Mouse (Mus musculus) stomach, postnatal 0 days (tissue): ENCODE data around the gene Glmn.

Experiments
- CTCF ChIP-seq: IDR thresholded peaks from 2 replicates; pipeline ENCODE4 v1.5.1; 2016; ENCODE audit warnings: antibody characterized with exemption, low read depth, mild to moderate bottlenecking, moderate library complexity
- EP300 ChIP-seq: optimal IDR thresholded peaks from 2 replicates; pipeline ENCODE3; 2016; ENCODE audit warnings: antibody characterized with exemption

DNA sequence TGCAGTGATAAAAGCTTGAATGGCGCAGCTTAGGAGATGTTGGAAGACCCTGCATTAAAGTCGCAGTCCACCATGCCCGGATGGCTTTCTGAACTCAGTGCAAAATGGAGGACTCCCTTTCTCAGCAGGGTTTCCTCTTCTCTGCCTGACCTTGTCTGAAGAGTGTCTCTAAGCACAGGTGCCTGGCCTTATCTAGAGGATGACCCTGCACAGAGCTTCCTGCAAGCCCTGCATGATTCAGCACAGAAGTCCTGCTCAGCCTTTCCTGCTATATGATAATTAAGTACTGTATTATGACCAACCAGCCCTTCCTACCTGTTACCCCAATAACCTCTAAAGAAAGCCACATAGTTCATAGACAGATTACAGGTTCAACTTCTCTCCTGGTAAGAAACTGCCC, 82.2 kb downstream of the Glmn start:
- TF ChIP-seq CTCF (no peak), EP300 (no peak)
